Mouse (Mus musculus) adrenal gland, postnatal 10 days (tissue): Measurements from ENCODE around the gene Stxbp4. TPM values are rescaled to one million over a fixed set of nuclear protein-coding genes. Genes with fewer than 3 reads are reported as not detected.

ENCODE experiments used
- DNase-seq: peaks from one replicate; pipeline ENCODE4 v3.0.0; 2021; ENCODE audit warnings: mixed read lengths
- total RNA-seq, 2 experiments: library from RNA; stranded (reverse); gene quantifications; 2 replicates each; pipeline ENCODE4 v1.2.3; 2021

The Stxbp4 gene
- total RNA-seq, 2 experiments from 2014 or later = 6.4 to 9.1 TPM

- DNase-seq = no peak
These were observed 12.5 kb upstream of the Stxbp4 start for GRCm38 (mm10) chr11:90650231-90650885.

GRCm38 (mm10) chr11:90649777-90650176 lies 11.9 kb upstream of the Stxbp4 start:
- DNase-seq = peak; percentile 38

GRCm38 (mm10) chr11:90638312-90638830 lies 487 bp upstream of the Stxbp4 start:
- peak; percentile 68 for DNase-seq

- DNase-seq = no peak
These were observed 3.2 kb downstream of the Stxbp4 start for GRCm38 (mm10) chr11:90634661-90635060.

- no peak for DNase-seq
These were observed 5.4 kb downstream of the Stxbp4 start for GRCm38 (mm10) chr11:90632480-90632879.

- DNase-seq = no peak
These were observed 10.1 kb downstream of the Stxbp4 start for GRCm38 (mm10) chr11:90627751-90628150.

GRCm38 (mm10) chr11:90625174-90625573 lies 12.7 kb downstream of the Stxbp4 start:
- no peak for DNase-seq

- DNase-seq = peak; percentile 43
These were observed 14.4 kb downstream of the Stxbp4 start for GRCm38 (mm10) chr11:90623477-90623876.

GRCm38 (mm10) chr11:90622500-90622899 lies 15.4 kb downstream of the Stxbp4 start:
- DNase-seq = no peak

GRCm38 (mm10) chr11:90622044-90622443 lies 15.8 kb downstream of the Stxbp4 start:
- no peak for DNase-seq

GRCm38 (mm10) chr11:90616431-90616830 lies 21.5 kb downstream of the Stxbp4 start:
- no peak for DNase-seq

GRCm38 (mm10) chr11:90614743-90615142 lies 23.1 kb downstream of the Stxbp4 start:
- no peak for DNase-seq

GRCm38 (mm10) chr11:90612118-90612517 lies 25.8 kb downstream of the Stxbp4 start:
- no peak for DNase-seq

- no peak for DNase-seq
These were observed 34.8 kb downstream of the Stxbp4 start for GRCm38 (mm10) chr11:90603066-90603465.

GRCm38 (mm10) chr11:90595826-90596225 lies 42.1 kb downstream of the Stxbp4 start:
- no peak for DNase-seq

- peak; percentile 40 for DNase-seq
These were observed 46.9 kb downstream of the Stxbp4 start for GRCm38 (mm10) chr11:90590996-90591395.

GRCm38 (mm10) chr11:90586203-90586602 lies 51.7 kb downstream of the Stxbp4 start:
- DNase-seq = peak; percentile 64

- no peak for DNase-seq
These were observed 52.1 kb downstream of the Stxbp4 start for GRCm38 (mm10) chr11:90585754-90586153.

- DNase-seq = peak; percentile 5
These were observed 60.7 kb downstream of the Stxbp4 start for GRCm38 (mm10) chr11:90577057-90577780.

GRCm38 (mm10) chr11:90576282-90576972 lies 61.5 kb downstream of the Stxbp4 start:
- no peak for DNase-seq

- no peak for DNase-seq
These were observed 62.3 kb downstream of the Stxbp4 start for GRCm38 (mm10) chr11:90575491-90576048.

- no peak for DNase-seq
These were observed 67.1 kb downstream of the Stxbp4 start for GRCm38 (mm10) chr11:90570646-90571259.
